Mouse (Mus musculus) regulatory T cell (primary cell): ENCODE data around the gene Slc31a2.
"Not testable (repeated sequence)": the region's sequence is repeated elsewhere in the genome, so short reads cannot be mapped to it uniquely, and the experiment has no call there.

Experiments
- in situ Hi-C: fragments of 300-600 bp; cut with MboI, MseI; formaldehyde crosslinking; loops from one replicate; pipeline ENCODE4 v1.15.1; 2025; ENCODE audit warnings: high pct_unique_total_duplicates

The Slc31a2 gene

GRCm38 (mm10) chr4:62262276-62262675, at the start of gene Slc31a2:
Slc31a2 (plus strand) TSS chr4:62262562.
- in situ Hi-C loops: no loop called here

DNA sequence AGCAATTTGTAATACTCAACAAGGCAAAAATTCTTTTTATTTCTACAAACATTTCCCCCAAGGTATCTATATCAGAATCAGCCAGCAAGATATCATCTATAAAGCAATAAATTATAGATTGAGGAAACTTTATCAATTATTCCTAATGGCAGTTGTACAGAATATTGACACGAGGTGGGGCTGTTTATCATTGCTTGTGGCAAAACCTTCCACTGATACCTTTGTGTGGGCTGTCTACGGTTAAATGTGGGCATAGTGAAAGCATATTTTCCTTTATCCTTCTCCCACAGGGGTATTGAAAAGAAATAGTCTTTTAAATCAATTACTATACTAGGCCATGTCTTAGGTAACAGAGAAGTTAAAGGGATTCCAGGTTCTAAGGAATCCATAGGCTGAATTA, 48.9 kb upstream of the Slc31a2 start:
- in situ Hi-C loops: no loop called here

DNA sequence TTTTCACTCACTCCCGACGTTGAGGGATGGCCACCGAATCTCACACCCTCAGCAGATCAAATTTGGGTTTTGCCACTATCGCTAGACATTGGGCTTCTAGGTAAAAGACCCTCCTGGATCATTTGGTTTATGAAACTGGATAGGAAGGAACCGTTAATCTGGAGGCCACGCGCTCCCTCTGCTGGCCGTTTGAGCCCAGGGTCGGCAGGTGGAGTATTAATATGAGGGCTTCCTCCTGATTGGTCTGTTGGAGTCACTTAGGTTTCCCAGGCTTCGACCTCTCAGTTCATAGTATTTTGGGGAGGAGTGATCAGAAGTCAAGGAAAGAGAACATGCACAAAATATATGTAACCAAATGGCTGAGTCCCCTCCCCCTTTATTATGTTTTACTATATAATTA, 34.0 kb upstream of the Slc31a2 start:
- in situ Hi-C loops: no loop called here

- in situ Hi-C loops: no loop called here
Measured at GRCm38 (mm10) chr4:62229448-62229847, 32.9 kb upstream of the Slc31a2 start.

GRCm38 (mm10) chr4:62230153-62230552, 32.2 kb upstream of the Slc31a2 start:
- in situ Hi-C loops: no loop called here

GRCm38 (mm10) chr4:62230769-62231168, 31.6 kb upstream of the Slc31a2 start, which contains the start of gene Zfp37:
Zfp37 (minus strand) TSS chr4:62231047.
- in situ Hi-C loops: no loop called here

GRCm38 (mm10) chr4:62240586-62240985, 21.8 kb upstream of the Slc31a2 start:
- in situ Hi-C loops: no loop called here

DNA sequence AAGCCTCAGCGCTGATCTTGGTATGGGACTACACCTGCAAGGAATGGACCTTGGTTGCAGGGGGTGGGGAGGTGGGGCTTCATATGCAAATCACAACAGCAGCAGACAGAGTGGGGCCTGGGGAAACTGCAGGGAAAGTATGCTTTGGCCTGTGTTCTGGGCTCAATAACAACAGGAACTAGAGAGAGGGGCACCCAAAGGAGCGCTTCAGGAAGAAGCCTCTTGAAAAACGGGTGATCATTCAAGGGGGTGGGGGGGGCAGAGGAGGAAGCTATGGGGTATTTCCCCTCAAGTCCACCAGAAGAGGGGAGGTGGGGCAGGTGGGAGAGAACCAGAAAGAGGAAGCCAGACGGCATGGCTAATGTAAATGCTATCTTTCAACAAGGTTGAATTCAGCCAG, 14.0 kb upstream of the Slc31a2 start:
- in situ Hi-C loops: no loop called here

GRCm38 (mm10) chr4:62250896-62251544, 11.3 kb upstream of the Slc31a2 start:
- in situ Hi-C loops: no loop called here

- in situ Hi-C loops: no loop called here
Measured at GRCm38 (mm10) chr4:62251776-62252175, 10.6 kb upstream of the Slc31a2 start.

- in situ Hi-C loops: no loop called here
Measured at GRCm38 (mm10) chr4:62254551-62254950, 7.8 kb upstream of the Slc31a2 start.

DNA sequence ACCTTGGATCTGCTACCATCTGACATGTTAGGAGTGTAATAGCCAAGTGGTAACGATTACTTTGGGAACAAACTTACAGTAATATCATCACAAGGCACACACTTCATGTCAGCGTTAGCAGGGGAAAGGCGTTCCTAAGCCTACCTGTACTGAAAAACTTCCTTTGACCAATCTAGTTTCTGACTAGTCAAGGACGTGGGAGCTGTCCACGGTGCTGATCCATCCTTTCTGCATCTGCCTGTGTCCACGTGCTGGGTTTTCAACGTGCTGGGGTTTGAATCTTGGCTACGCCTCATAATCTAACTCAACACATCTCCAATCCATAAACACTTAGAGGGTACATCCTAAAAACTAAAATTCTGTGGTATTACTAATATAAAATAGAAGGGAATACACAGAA, 5.4 kb upstream of the Slc31a2 start:
- in situ Hi-C loops: no loop called here

DNA sequence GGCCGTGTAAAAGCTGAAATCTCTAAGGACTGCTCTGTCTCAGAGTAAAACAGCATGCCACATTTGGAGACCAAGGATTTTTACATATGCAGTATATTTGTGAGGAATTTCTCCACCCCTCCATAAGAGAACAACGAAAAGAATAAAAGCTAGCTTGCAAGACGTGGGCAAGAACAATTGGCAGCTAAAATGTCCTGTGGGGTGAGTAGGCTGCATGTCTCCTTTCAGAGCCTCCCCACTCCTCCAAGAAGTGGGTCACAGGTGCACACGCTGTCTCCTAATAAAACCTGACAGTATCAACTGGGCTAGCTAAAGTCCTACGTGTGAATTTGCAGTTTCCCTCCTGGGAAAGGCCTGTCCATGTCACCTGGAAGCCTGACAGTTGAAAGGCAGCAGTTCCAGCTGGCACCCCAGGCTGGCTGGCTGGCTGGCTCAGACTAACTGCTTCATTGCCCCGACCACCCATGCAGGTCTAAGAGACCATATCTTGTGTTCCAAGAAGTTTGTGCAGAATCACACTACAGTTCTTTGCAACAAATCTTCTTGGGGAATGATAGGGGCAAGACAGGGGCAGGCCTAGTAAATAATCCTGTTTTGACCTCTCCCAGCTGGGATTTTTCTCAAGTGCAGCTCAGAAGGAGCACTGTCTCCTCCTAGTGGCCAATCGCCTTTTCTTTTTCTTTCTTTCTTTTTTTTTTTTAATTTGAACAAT, 927 bp downstream of the Slc31a2 start:
- in situ Hi-C loops: no loop called here

- in situ Hi-C loops: no loop called here
Measured at GRCm38 (mm10) chr4:62265154-62265836, 2.9 kb downstream of the Slc31a2 start.

DNA sequence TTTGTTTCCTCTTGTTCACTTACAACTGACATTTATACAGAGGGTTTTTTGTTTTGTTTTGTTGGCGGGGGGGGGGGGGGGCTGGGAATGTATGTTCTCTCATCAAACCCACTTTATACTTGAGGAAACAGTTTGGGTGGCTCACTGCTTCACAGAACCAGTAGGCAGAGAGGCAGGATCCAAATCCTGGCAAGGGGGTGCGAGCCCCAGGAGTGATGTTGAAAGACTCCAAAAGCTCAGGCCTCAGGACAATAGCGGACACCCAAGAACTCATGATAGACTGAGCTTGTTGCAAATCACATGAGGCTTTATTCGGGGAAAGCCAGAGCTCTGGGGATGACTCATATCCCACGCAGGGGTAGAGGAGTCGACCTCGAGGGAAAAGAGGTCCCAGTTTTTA, 3.7 kb downstream of the Slc31a2 start:
- in situ Hi-C loops: not testable (repeated sequence)

- in situ Hi-C loops: no loop called here
Measured at GRCm38 (mm10) chr4:62267101-62267500, 4.7 kb downstream of the Slc31a2 start.

DNA sequence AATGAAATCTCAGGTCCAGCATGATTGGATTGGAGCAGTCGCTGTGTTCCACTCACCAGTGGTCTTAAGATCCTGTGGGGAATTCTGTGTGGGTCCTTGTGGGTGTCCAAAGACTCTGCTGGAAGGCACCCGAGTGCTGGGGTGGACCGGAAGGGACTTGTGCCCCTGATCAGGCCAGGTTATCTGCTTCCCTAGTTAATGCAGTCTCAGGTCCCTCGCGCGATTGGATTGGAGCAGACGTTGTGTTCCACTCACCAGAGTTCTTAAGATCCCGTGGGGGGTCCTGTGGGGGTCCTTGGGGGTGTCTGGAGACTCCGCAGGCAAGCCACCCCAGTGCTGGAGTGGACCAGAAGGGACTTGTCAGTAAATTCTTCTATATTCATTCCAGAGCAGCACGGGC, 10.3 kb downstream of the Slc31a2 start:
- in situ Hi-C loops: no loop called here

DNA sequence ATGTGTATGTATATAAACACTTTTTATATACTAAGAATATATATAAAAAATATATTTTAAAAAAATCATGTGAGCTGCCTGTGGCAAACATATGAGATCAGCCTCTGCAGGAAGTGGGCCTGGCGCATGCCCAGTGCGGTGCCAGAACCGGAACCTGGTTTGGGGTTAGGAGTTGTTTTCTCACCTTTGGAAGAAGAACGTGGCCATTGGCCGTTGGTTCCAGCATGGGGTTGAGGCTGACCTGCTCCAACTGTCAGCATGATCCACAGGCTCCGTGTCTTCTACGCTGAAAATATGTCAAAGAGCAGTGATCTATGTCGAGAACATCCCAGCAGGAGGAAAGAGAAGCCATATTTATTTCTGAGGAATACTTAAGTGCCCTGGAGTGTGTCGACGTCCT, 11.6 kb downstream of the Slc31a2 start:
- in situ Hi-C loops: no loop called here

DNA sequence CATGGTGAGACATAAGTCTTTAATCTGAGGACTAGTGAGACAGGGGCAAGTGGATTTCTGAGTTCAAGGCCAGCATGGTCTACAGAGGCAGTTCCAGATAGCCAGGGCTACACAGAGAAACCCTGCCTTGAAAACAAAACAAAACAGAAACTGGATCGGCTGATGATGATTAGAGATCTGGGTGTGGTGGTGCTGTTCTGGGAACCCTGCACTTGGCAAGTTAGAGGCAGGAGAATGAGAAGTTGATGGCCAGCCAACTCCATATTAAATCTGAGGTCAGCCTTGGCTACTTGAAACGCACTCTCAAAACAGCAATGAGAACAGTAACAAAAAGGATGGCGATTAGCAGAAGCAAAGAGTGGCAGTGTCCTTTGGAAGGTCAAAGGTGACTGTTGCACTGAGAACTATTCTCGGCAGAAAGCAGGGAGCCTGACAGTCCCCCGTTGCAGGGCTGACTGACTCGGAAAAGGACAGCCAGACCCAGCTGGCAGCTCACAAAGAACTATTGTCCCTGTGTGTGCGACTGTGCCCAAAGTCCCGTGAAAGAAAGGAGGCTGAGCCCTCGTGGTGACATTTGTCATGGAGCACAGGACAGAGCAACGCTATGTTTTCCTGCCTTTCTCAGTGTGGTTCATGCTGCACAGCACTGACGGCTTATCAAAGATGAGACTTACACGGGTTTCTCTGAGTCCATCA, 12.6 kb downstream of the Slc31a2 start:
- in situ Hi-C loops: no loop called here

- in situ Hi-C loops: no loop called here
Measured at GRCm38 (mm10) chr4:62276642-62277041, 14.3 kb downstream of the Slc31a2 start.

DNA sequence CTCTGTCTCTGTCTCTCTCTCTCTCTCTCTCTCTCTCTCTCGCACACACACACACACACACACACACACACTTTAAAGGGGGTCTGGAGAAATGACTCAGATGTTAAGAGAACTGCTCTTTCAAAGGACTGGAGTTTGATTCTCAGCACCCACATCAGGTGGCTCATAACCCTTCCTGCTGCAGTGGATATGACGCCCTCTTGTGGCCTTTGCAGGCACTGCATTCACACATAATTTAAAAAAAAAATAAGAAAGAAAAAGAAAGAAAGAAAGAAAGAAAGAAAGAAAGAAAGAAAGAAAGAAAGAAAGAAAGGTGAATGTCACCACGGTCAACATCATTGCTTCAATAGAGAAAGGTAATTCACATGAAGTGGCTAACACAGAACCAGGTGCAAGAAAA, 14.9 kb downstream of the Slc31a2 start:
- in situ Hi-C loops: no loop called here

GRCm38 (mm10) chr4:62278081-62278480, 15.7 kb downstream of the Slc31a2 start:
- in situ Hi-C loops: no loop called here
